Mouse (Mus musculus) limb, embryonic 14.5 days (tissue): ENCODE data around the gene Tmem52. TPM values are rescaled to one million over a fixed set of nuclear protein-coding genes. Genes with fewer than 3 reads are reported as not detected.

Source experiments
- ATAC-seq: fragments of 200-750 bp; cut with Nextera tagmentation; 2 replicates; pipeline ENCODE4 v1.8.0; 2017; ENCODE audit warnings: low read depth, moderate number of reproducible peaks, moderate TSS enrichment; ENCODE audit not compliant: low FRiP score
- DNase-seq: peaks from one replicate; pipeline ENCODE4 v3.0.0-alpha.2; 2015; ENCODE audit warnings: low spot score
- H3K27ac ChIP-seq: fragments of 300-500 bp; sonication (generic); replicated peaks from 2 replicates; pipeline ENCODE4 v1.5.1; 2014; ENCODE audit warnings: low read depth, mild to moderate bottlenecking, low read length, moderate library complexity, mixed read lengths
- H3K27me3 ChIP-seq: fragments of 300-500 bp; sonication (generic); 2 replicates; pipeline ENCODE4 v1.6.1; 2014; ENCODE audit warnings: low read length, mixed read lengths; ENCODE audit not compliant: control insufficient read depth, insufficient read depth
- H3K36me3 ChIP-seq: fragments of 300-500 bp; sonication (generic); 2 replicates; pipeline ENCODE4 v1.6.1; 2014; ENCODE audit warnings: mild to moderate bottlenecking, low read length, moderate library complexity, mixed read lengths; ENCODE audit not compliant: control insufficient read depth, insufficient read depth
- H3K4me1 ChIP-seq: fragments of 300-500 bp; sonication (generic); 2 replicates; pipeline ENCODE4 v1.6.1; 2014; ENCODE audit warnings: antibody characterized with exemption, low read length, mixed read lengths; ENCODE audit not compliant: control insufficient read depth, insufficient read depth
- H3K4me2 ChIP-seq: fragments of 300-500 bp; sonication (generic); replicated peaks from 2 replicates; pipeline ENCODE4 v1.6.1; 2014; ENCODE audit warnings: low read depth, mild to moderate bottlenecking, low read length, moderate library complexity; ENCODE audit not compliant: severe bottlenecking
- H3K4me3 ChIP-seq: fragments of 300-500 bp; sonication (generic); replicated peaks from 2 replicates; pipeline ENCODE4 v1.5.1; 2014; ENCODE audit warnings: low read length
- H3K9ac ChIP-seq: fragments of 300-500 bp; sonication (generic); 2 replicates; pipeline ENCODE4 v1.6.1; 2014; ENCODE audit warnings: mild to moderate bottlenecking, low read depth, low read length, moderate library complexity; ENCODE audit not compliant: severe bottlenecking
- H3K9me3 ChIP-seq: fragments of 300-500 bp; sonication (generic); 2 replicates; pipeline ENCODE4 v1.6.1; 2016; ENCODE audit warnings: low read length; ENCODE audit not compliant: control insufficient read depth
- POLR2A ChIP-seq: fragments of 200-500 bp; IDR thresholded peaks from 2 replicates; pipeline ENCODE4 v1.8.0; 2012; ENCODE audit warnings: inconsistent platforms, mild to moderate bottlenecking, moderate library complexity, borderline replicate concordance; ENCODE audit not compliant: insufficient read depth, insufficient read length; ENCODE audit errors: extremely low read depth
- WGBS: fragments of 180-500 bp; shearing (Covaris S2); extraction: QIAGEN DNeasy Blood & Tissue Kit; methylation state at CpG from one replicate; pipeline ENCODE4 v1.1.7; 2014; 5-methylcytosine and 5-hydroxymethylcytosine counted together
- polyA plus RNA-seq, 2 experiments: library from polyadenylated mRNA; depleted of rRNA in 1 of 2; stranded (reverse) in 1 of 2; unstranded in 1 of 2; fragments of >200 nt; fragmentation: Nextera tagmentation in 1 of 2; extraction: Ambion mirVana in 1 of 2; gene quantifications; 2 replicates each; pipeline versions ENCODE4 v1.2.1 to v1.2.3; 2012 to 2014

The Tmem52 gene
- polyA plus RNA-seq, 2 experiments, result 0.50 TPM; not detected in 1

DNA sequence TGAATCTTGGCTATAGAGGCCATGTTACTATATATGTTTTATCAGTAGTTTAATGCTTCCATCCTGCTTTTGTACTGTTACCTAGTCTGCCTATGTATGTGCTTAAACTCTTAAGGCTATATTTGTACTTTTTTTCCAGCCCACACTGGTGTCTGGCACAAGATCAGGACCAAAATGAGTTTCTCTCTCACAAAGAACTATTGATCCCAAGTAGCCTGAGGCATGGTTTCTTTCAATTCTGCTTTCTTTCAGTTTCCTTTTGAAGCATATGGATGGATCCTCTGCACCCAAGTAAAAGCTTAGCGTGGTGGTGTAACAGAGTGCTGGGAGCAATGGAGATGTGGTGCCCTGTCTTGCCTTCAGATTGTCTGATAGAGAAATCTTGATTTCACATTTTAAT, 42.1 kb downstream of the Tmem52 start:
- DNase-seq (peak; percentile 17), ATAC-seq (no peak)
- Histone ChIP-seq H3K4me1 (peaks cover 2% of the 10 kb centered on the region; the same call in 1 of the 2 replicates), H3K4me2 (no peak overlapping the region), H3K36me3 (0 out of 2 replicates have a peak, but pooled peaks cover 4% of the 10 kb centered on the region), H3K27ac (no peak overlapping the region), H3K9me3 (no peaks in the 10 kb centered on the region), H3K9ac (no peak overlapping the region), H3K27me3 (no peaks in the 10 kb centered on the region), H3K4me3 (no peak overlapping the region)
- 92% methylated on average over 1 of the region's 1 CpGs for WGBS
- TF ChIP-seq POLR2A, result no peak

DNA sequence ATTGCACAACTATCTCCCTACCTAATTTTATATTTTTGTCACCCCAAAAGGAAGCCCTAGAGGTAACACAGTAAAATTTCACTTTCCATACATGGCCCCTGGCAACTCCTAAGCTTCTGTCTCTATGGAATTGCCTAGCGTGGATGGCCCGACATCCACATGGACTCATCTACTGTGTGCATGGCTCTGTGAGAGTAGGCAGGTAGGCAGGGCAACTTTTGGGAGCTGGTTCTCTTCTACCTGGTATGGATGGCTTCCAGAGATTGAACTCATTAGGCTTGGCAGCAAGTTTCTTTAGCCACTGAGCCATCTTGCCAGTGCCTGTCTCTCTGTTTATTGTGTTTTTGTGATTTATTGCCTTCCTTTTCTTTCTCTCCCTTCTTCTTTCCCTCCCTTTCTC, 45.9 kb downstream of the Tmem52 start:
- DNase-seq (no peak), ATAC-seq (no peak)
- 86% methylated on average over 2 of the region's 2 CpGs for WGBS
- Histone ChIP-seq H3K27me3 (no peaks in the 10 kb centered on the region), H3K4me2 (no peak overlapping the region), H3K4me1 (peaks cover 2% of the 10 kb centered on the region; the same call in 1 of the 2 replicates), H3K9me3 (no peaks in the 10 kb centered on the region), H3K36me3 (0 out of 2 replicates have a peak, but pooled peaks cover 7% of the 10 kb centered on the region), H3K27ac (no peak overlapping the region), H3K9ac (no peak overlapping the region), H3K4me3 (no peak overlapping the region)
- TF ChIP-seq POLR2A, result no peak

GRCm38 (mm10) chr4:155517948-155518517, 49.1 kb downstream of the Tmem52 start:
- DNase-seq (no peak), ATAC-seq (no peak)
- 82% methylated on average over 7 of the region's 7 CpGs for WGBS
- no peak for TF ChIP-seq POLR2A
- Histone ChIP-seq H3K9ac (no peak overlapping the region), H3K36me3 (peaks cover 16% of the 10 kb centered on the region; the same call in 1 of the 2 replicates), H3K27me3 (no peaks in the 10 kb centered on the region), H3K4me1 (no peaks in the 10 kb centered on the region), H3K4me2 (no peak overlapping the region), H3K4me3 (no peak overlapping the region), H3K27ac (no peak overlapping the region), H3K9me3 (no peaks in the 10 kb centered on the region)

Other genes starting within 250 kb of the Tmem52 start
- 88.7 and 109 TPM in 2 replicates for gene Ski, start 246.5 kb upstream of the Tmem52 start, polyA plus RNA-seq (2012; rRNA removed)
- gene Ski, start 246.5 kb upstream of the Tmem52 start, polyA plus RNA-seq (2014; fragmentation: Nextera tagmentation; extraction: Ambion mirVana), result 44.0 and 47.5 TPM in 2 replicates
- 64.6 and 85.1 TPM in 2 replicates for gene Faap20, start 219.3 kb upstream of the Tmem52 start, polyA plus RNA-seq (2012; rRNA removed)
- gene Faap20, start 219.3 kb upstream of the Tmem52 start, polyA plus RNA-seq (2014; fragmentation: Nextera tagmentation; extraction: Ambion mirVana), result 72.5 and 84.8 TPM in 2 replicates
- 7.1 and 7.5 TPM in 2 replicates for gene Prkcz, start 107.8 kb upstream of the Tmem52 start, polyA plus RNA-seq (2012; rRNA removed)
- gene Prkcz, start 107.8 kb upstream of the Tmem52 start, polyA plus RNA-seq (2014; fragmentation: Nextera tagmentation; extraction: Ambion mirVana), result 7.4 and 9.3 TPM in 2 replicates
- 0.34 and 0.45 TPM in 2 replicates for gene Gabrd, start 71.0 kb upstream of the Tmem52 start, polyA plus RNA-seq (2012; rRNA removed)
- gene Gabrd, start 71.0 kb upstream of the Tmem52 start, polyA plus RNA-seq (2014; fragmentation: Nextera tagmentation; extraction: Ambion mirVana), result 0.21 and 0.41 TPM in 2 replicates
- 5.2 and 5.9 TPM in 2 replicates for gene Cfap74, start 59.9 kb upstream of the Tmem52 start, polyA plus RNA-seq (2012; rRNA removed)
- gene Cfap74, start 59.9 kb upstream of the Tmem52 start, polyA plus RNA-seq (2014; fragmentation: Nextera tagmentation; extraction: Ambion mirVana), result 4.7 and 5.2 TPM in 2 replicates
- gene Gnb1, start 22.2 kb downstream of the Tmem52 start, polyA plus RNA-seq (2012; rRNA removed), result 511 and 686 TPM in 2 replicates
- gene Gnb1, start 22.2 kb downstream of the Tmem52 start, polyA plus RNA-seq (2014; fragmentation: Nextera tagmentation; extraction: Ambion mirVana), result 440 and 493 TPM in 2 replicates
- 78.8 and 91.2 TPM in 2 replicates for gene Nadk, start 93.3 kb downstream of the Tmem52 start, polyA plus RNA-seq (2012; rRNA removed)
- gene Nadk, start 93.3 kb downstream of the Tmem52 start, polyA plus RNA-seq (2014; fragmentation: Nextera tagmentation; extraction: Ambion mirVana), result 87.9 and 97.1 TPM in 2 replicates
- 10.9 and 13.8 TPM in 2 replicates for gene Slc35e2, start 132.3 kb downstream of the Tmem52 start, polyA plus RNA-seq (2012; rRNA removed)
- 8.5 and 10.8 TPM in 2 replicates for gene Slc35e2, start 132.3 kb downstream of the Tmem52 start, polyA plus RNA-seq (2014; fragmentation: Nextera tagmentation; extraction: Ambion mirVana)
- 45.3 and 65.6 TPM in 2 replicates for gene Cdk11b, start 155.7 kb downstream of the Tmem52 start, polyA plus RNA-seq (2012; rRNA removed)
- gene Cdk11b, start 155.7 kb downstream of the Tmem52 start, polyA plus RNA-seq (2014; fragmentation: Nextera tagmentation; extraction: Ambion mirVana), result 53.9 and 60.1 TPM in 2 replicates
- not detected in 2 replicates for gene Gm10563, start 176.3 kb downstream of the Tmem52 start, polyA plus RNA-seq (2012; rRNA removed)
- gene Gm10563, start 176.3 kb downstream of the Tmem52 start, polyA plus RNA-seq (2014; fragmentation: Nextera tagmentation; extraction: Ambion mirVana), result not detected in 2 replicates
- 34.7 and 42.7 TPM in 2 replicates for gene Mmp23, start 184.3 kb downstream of the Tmem52 start, polyA plus RNA-seq (2012; rRNA removed)
- gene Mmp23, start 184.3 kb downstream of the Tmem52 start, polyA plus RNA-seq (2014; fragmentation: Nextera tagmentation; extraction: Ambion mirVana), result 17.3 and 19.8 TPM in 2 replicates
- gene Mib2, start 200.1 kb downstream of the Tmem52 start, polyA plus RNA-seq (2012; rRNA removed), result 77.4 and 97.5 TPM in 2 replicates
- gene Mib2, start 200.1 kb downstream of the Tmem52 start, polyA plus RNA-seq (2014; fragmentation: Nextera tagmentation; extraction: Ambion mirVana), result 29.5 and 32.1 TPM in 2 replicates
- gene Fndc10, start 225.2 kb downstream of the Tmem52 start, polyA plus RNA-seq (2012; rRNA removed), result 31.0 and 46.5 TPM in 2 replicates
- gene Fndc10, start 225.2 kb downstream of the Tmem52 start, polyA plus RNA-seq (2014; fragmentation: Nextera tagmentation; extraction: Ambion mirVana), result 8.1 and 9.4 TPM in 2 replicates
- 105 and 115 TPM in 2 replicates for gene Ssu72, start 235.7 kb downstream of the Tmem52 start, polyA plus RNA-seq (2012; rRNA removed)
- gene Ssu72, start 235.7 kb downstream of the Tmem52 start, polyA plus RNA-seq (2014; fragmentation: Nextera tagmentation; extraction: Ambion mirVana), result 131 and 135 TPM in 2 replicates